Mouse (Mus musculus) liver, embryonic 14.5 days (tissue): ENCODE measurements at regions not wholly inside any gene's neighbourhood (a gene's known extent, or its start where the extent isn't known, plus 50 kb on each side); places are given as distances from the start of the nearest gene placed in this dataset.

Experiments used
- CTCF ChIP-seq: IDR thresholded peaks from 2 replicates; pipeline ENCODE4 v1.5.1; 2016; ENCODE audit warnings: antibody characterized with exemption, low read depth, control low read depth
- EP300 ChIP-seq: IDR thresholded peaks from 2 replicates; pipeline ENCODE4 v1.6.1; 2016; ENCODE audit warnings: antibody characterized with exemption, low read depth

DNA sequence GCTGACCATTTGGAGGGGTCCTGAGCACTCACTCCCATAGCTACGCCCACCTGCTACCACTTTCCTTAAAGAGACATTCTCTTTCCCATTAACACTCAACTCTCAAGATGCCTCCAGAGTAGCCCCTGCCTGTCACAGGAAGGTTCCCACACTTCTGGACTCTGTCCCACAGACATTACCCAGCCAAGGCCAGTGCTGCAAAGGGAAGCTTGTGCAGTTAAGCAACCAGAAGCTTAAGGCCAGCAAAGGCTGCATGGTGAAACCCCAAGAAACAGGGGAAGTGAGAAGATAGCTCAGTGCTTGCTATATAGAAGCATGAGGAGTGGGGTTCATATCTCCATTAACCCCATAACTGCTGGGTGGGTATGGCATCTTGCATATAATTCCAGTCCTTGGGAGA, 52.3 kb upstream of the Foxi2 start:
- TF ChIP-seq EP300 (no peak), CTCF (no peak)
